Mouse (Mus musculus): Measurements from ENCODE around the gene Mtcl1.

Mtcl1 gene

DNA sequence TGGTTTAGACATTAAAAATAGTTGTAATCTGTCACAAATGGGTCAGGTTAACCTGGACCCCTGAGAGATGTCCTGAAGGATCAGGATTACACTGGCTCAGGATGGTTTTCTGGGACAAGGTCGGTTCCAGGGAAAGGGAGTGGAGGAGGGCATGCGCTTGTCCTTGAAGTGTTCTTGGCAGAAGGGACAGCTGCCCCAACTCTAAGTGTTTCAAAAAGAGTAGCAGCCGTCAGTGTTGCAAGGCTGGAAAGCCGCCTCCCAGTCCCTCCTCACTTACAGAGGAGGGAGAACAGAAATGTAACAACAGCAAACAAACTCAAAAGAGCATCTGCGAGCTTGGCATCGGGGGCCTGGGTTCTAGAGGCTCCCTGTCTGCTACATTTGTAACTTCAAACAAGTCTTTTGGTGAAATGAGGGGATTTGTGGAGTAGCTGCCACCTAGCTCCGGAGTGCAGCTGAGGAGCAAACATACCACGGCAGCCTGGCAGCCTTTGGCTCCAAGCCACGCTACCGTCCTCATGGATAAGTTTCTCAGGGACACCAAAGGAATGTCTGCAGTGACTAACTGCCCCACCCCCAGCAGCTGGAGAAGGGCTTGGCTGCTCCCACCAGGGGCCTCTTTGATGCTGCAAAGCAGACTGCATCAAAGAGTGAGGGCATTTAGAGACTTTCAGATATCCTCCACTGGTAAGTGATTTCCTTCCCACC lies 44.5 kb downstream of the Mtcl1 start:
- no peak for DNase-seq

DNA sequence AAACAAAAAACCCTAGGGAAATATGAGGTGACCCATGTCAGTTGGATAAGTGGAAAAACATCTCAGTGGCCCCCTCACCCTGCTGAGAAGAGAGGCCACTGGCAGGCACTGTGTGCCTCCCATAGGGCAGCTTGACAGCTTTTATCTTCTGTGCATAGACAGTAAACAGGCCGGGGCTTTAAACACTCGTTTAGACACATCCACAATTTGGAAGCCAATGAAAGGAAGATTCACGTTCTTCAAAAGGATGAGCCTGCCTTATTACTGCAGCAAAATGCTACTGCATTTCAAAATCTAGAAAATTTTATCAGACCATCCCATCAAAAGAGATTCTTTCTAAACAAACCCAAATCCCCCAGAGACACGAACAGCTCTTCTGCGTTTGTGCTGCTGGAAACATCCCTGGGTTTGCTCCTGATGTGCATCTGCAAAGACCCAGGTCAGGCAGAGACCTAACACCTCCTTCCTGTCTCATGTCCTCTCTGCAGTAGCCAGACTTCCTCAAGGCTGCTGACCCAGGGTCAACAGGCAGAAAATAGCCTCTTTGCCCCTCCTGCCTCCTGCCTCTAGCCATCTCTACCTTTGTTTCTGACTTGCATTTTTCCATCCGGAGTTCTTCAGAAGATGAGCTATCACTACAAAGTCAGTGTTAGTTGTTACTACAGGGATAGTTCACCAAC lies 46.6 kb downstream of the Mtcl1 start:
- no peak for DNase-seq

GRCm38 (mm10) chr17:66401596-66402265 lies 47.8 kb downstream of the Mtcl1 start:
- DNase-seq = no peak

DNA sequence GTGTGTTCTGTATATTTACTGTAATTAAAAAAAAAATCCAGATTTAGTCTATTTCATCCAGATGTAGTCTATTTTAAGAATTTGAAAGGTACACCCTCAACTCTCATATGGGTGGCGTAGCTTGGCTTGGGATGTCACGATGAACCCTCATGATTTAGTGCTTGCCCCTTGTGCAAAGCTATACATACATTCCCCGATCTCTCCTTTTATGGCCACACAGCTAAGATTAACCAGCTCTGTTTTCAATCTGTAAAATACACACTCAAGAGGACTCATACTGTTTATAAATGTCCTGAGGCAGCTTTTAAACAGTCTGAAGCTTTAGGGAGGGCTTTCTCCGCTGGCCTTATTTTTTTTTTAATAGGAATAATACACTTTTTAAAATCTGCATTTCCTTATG lies 49.8 kb downstream of the Mtcl1 start:
- DNase-seq = no peak

DNA sequence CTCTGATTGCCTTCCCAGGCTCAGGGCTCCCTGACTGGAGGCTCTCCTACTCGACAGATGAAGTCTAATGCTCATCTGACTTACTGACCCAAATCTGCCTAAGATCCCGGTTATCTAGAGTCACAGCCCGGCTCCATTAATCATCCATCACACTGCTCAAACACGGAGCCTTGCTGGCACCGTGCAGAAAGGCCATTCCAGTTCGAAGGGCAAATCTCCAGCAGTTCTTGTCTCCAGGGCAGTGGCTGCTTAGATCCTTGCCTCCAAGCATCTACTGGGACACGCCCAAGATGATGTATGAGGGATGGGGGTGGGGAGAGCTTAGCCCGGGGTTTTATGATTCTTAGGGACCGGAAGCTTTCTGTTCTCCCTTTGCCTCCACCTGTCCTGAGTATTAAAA lies 55.0 kb downstream of the Mtcl1 start:
- no peak for DNase-seq

- no peak for DNase-seq
Measured at GRCm38 (mm10) chr17:66388307-66388706, 61.2 kb downstream of the Mtcl1 start.

- DNase-seq = no peak
Measured at GRCm38 (mm10) chr17:66381338-66381737, 68.2 kb downstream of the Mtcl1 start.

- no peak for DNase-seq
Measured at GRCm38 (mm10) chr17:66379900-66380857, 69.4 kb downstream of the Mtcl1 start.

GRCm38 (mm10) chr17:66379308-66379707 lies 70.2 kb downstream of the Mtcl1 start:
- DNase-seq = no peak

DNA sequence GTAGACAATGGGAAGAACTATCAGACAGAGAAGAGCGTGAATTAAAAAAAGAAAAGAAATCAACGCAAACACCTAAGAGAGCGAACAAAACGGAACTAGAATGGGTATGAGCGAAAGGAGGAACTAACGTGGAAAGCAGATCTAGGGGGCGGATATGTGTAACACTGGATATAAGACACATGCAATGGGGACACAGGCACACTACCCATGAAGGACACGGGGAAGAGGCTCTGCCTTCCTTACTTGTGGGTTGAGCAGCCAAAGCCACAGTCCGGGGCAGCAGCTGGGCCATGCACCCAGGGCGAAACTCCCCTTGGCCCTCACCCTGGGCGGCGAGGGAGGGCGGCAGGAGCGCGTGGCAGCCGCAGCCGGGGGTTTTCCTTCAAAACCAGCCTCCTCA lies 71.4 kb downstream of the Mtcl1 start:
- DNase-seq = no peak

DNA sequence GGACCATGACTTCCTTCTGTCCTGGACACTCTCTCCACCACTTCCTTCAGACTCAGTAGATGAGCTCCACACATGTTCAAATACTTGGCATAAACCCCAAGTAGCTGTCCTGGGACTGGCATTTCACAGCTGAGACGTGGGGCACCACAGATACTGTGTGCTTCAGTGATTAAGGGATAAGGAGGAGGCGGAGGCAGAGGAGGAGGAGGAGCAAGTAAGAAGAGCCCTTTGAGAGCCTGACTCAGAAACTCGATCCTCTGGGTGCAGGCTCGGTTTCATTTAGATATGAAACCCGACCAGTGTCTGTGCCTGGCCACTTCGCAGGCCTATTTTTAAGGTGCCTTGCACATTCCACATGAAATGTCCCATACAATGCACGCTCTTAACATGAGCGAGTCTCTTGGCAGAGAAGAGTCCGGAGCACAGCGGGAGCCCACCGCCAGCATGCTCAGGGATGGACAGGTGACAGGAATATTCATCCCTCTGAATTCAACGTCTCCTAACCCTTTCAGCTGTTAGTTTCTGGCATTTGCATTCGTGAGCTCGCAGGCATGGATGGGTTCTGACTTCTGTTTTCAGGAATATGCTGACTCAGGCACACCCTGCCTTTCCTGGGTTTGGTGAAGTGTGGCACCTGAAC lies 74.8 kb downstream of the Mtcl1 start:
- DNase-seq = no peak

DNA sequence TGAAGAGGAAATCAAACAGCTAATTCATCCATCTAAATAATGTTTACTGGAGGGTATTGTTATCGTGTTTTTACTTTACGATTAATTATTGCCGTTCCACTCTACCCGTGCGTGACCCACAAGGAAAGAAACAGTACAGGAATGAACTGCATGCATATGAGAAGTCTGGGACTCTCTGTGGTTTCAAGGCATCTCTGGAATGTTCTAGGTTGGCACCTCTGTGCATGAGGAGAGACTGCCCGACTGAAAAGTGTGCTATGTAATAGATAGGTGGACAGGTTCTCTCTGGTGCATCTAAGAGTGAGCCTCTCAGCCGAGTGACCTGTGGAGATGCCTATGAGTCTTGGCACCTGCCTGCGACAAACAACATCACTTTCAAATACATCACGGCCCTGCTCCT lies 78.7 kb downstream of the Mtcl1 start:
- no peak for DNase-seq

- DNase-seq = no peak
Measured at GRCm38 (mm10) chr17:66369777-66370176, 79.8 kb downstream of the Mtcl1 start.

GRCm38 (mm10) chr17:66368127-66368526 lies 81.4 kb downstream of the Mtcl1 start:
- no peak for DNase-seq

GRCm38 (mm10) chr17:66365664-66366063 lies 83.9 kb downstream of the Mtcl1 start:
- DNase-seq = no peak

GRCm38 (mm10) chr17:66365293-66365642 lies 84.3 kb downstream of the Mtcl1 start:
- DNase-seq = no peak

DNA sequence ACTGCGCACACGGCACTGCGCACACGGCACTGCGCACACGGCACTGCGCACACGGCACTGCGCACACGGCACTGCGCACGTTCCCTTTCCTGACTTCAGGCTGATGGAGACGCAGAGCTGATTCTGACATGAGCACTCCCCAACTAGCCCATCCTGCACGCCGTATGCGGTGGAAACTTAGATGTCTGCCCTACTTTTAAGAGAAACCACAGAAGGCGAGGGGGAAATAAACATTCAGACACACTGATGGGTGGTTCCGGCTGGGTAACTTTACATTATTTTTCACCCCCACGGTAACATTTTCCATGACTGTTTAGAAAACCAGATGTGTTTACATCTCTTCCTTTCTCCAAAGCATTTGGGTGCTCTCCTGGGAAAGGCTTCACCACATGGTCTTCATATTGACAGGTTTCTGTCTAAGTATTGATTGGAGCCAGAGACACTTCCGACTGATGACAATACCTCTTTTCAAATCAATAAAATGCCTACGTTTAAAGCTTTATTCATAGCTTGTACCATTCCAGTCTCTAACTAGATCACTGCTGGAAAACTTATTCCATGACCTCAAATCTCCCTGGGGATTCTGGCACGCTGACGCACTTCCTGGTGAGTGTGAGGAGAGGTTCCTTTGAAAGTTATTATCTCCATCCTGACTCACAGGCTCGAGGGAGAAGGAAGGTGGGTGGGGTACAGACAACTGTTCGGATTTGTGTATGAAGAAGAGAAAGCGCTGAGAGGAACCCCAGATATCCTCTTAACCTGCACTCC lies 84.8 kb downstream of the Mtcl1 start:
- no peak for DNase-seq

- no peak for DNase-seq
Measured at GRCm38 (mm10) chr17:66363852-66364524, 85.6 kb downstream of the Mtcl1 start.

DNA sequence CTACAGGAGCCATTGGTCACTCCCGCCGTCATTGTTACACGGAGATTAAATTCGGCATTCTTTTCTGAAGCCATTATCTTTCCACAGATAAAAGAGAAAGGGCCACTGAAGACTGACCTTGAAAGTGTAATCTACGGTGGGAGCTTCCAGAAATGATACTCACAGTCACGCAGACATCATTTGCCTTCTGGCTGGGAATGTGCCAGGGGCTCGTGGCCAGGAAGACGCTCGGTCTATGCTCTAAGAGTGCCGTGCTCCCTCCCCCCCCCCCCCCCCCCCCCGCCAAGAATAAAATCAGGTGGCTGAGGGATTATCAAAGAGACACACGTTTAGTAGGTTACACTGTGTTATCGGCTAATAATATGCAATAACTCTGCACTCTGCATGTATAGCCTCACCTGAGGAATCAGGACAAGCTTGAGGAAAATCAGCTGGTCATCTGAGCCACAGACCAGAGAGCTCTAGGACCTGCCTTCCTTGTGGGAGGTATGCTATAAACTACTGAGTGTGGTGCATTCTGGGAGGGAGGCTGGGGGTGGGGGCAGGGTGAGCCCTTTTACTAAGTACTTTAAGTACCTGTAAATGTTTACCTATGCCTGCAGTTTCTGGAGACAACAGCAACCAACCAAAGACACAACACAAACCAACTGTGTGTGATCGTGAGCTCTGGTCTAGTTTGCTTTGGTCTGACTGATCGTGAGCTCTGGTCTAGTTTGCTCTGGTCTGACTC lies 87.1 kb downstream of the Mtcl1 start:
- DNase-seq = no peak

Data from thymus, postnatal 4 days (tissue).